Mouse (Mus musculus): ENCODE results near the gene Insc. TPM values are rescaled to one million over a fixed set of nuclear protein-coding genes. Genes with fewer than 3 reads are reported as not detected.
"Not testable (repeated sequence)": the region's sequence is repeated elsewhere in the genome, so short reads cannot be mapped to it uniquely, and the experiment has no call there.

Insc gene
- 3.4 and 4.9 TPM in 2 replicates for polyA plus RNA-seq (2015; fragmentation: Nextera tagmentation; extraction: Ambion mirVana)

DNA sequence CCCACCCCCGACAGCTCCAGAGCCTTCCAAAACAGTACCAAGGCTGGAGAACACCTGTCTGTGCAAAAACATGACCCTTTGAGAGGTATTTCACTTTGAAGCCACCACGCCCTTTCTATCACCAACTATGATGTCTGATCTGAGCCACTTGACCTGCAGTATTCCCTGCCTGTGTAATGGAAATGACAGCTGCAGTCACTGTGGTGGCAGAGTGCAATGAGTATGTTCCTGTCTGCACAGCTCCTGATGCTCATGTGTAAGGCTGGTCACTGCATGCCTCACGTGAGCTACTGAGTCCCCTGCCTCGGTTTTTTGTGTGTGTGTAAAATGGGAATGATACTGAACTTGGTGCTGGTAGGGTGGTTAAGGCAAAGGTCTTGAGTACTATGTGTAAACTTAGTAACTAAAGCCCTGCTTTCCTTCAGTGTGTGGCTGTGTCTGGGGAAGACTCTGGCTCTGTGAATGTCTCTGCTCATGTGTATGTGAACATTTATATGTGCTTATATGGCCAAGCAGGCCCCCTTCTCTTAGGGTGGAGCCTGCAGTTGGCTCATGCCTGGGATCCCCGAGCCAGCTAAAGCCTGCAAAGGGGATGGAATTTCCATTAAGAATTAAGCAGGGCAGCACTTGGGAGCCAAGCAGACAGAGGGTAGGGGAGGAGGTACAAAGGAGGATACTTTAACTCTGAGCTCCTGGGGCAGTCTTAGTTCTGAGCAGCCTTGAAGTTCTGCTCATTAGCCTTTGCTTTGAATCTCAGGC lies at the start of gene Insc:
Insc (plus strand) TSS at position 673 of the 759 bp plus-strand sequence.
- WGBS: 78% methylated on average over 5 of the region's 5 CpGs
- Histone ChIP-seq H3K27me3 (ENCODE audit: insufficient read depth, low read length) (no peaks in the 10 kb centered on the region), H3K9ac (replicated peaks; ENCODE audit: low read length) (no peak within 1 kb of the TSS), H3K27ac (ENCODE audit: low read length) (no peak within 1 kb of the TSS), H3K4me3 (ENCODE audit: low read length) (no peak within 1 kb of the TSS), H3K4me2 (replicated peaks; ENCODE audit: low read depth, low read length) (no peak within 1 kb of the TSS), H3K9me3 (ENCODE audit: low read length) (no peaks in the 10 kb centered on the region), H3K4me1 (ENCODE audit: insufficient read depth, low read length) (no peaks in the 10 kb centered on the region), H3K36me3 (ENCODE audit: insufficient read depth, low read length) (no peaks in the 10 kb centered on the region)
- ATAC-seq (ENCODE audit: low FRiP score, low TSS enrichment): no peak

DNA sequence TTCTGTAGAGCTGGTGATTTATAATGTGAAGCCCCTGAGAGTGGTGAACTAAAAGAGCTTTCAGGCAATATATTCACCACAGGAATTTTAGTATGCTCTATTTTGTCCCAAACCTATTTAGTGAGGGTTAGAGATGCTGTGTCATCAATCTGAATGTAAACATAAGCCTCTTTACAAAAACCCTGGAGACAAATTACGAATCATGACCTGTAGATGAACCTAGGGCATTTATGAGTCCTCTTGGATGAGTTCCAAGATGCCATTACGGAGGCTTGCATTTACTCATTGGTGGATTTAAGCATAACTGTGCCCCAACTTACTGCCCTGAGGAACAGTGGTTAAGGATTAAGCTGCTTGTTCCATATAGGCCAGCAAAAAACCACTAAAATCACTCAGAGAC lies 42.6 kb upstream of the Insc start:
- no peak overlapping the region for H3K4me2 ChIP-seq (replicated peaks; ENCODE audit: low read depth, low read length)
- WGBS: 34% methylated on average over 2 of the region's 2 CpGs
- no peaks in the 10 kb centered on the region for H3K9me3 ChIP-seq (ENCODE audit: low read length)
- H3K4me3 ChIP-seq (ENCODE audit: low read length): no peak overlapping the region
- no peak for ATAC-seq (ENCODE audit: low FRiP score, low TSS enrichment)
- H3K4me1 ChIP-seq (ENCODE audit: insufficient read depth, low read length): no peaks in the 10 kb centered on the region
- H3K27ac ChIP-seq (ENCODE audit: low read length): no peak overlapping the region
- no peaks in the 10 kb centered on the region for H3K36me3 ChIP-seq (ENCODE audit: insufficient read depth, low read length)
- H3K27me3 ChIP-seq (ENCODE audit: insufficient read depth, low read length): no peaks in the 10 kb centered on the region
- no peak overlapping the region for H3K9ac ChIP-seq (replicated peaks; ENCODE audit: low read length)

DNA sequence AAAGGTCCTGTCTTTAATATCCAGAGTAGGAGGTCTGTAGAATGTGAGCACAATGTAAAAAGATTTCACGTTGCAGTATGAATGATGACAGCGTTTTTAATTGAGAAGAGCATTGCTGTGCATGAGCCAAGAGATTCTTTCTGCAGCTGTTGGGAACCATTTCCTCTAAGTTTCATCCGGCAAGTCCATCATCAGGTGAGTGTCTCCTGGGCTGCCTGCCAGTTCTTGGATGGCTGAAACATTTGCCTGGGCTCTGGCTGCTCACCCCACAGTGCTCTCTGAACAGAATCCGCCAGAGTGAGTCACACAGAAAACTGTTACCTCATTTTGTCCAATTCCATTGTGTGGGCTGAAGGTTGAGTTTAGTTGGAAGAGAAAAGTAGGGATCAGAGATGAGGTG lies 36.8 kb upstream of the Insc start:
- WGBS: 76% methylated on average over 4 of the region's 4 CpGs
- Histone ChIP-seq H3K4me3 (ENCODE audit: low read length) (no peak overlapping the region), H3K36me3 (ENCODE audit: insufficient read depth, low read length) (no peaks in the 10 kb centered on the region), H3K9me3 (ENCODE audit: low read length) (no peaks in the 10 kb centered on the region), H3K27ac (ENCODE audit: low read length) (no peak overlapping the region), H3K4me2 (replicated peaks; ENCODE audit: low read depth, low read length) (no peak overlapping the region), H3K4me1 (ENCODE audit: insufficient read depth, low read length) (no peaks in the 10 kb centered on the region), H3K27me3 (ENCODE audit: insufficient read depth, low read length) (no peaks in the 10 kb centered on the region), H3K9ac (replicated peaks; ENCODE audit: low read length) (no peak overlapping the region)
- no peak for ATAC-seq (ENCODE audit: low FRiP score, low TSS enrichment)

DNA sequence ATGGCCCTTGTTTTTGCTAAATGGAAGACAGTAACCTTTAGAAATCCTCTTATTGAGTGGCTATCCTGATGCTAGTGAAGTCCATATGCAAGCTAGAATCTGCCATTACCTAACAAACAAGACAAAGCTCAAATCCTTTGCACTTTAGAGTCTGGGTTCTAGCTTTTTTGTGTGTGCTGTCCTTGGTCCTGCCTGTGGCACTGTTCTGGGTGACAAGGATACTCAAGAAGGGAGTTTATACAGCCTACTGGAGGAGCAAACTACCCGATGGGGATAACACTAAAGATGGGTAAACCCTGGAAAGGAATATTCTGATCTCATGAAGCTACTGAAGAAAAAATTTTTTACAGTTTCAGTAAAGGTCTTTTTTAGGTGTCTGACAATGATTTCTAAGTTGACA lies 36.1 kb upstream of the Insc start:
- no peaks in the 10 kb centered on the region for H3K36me3 ChIP-seq (ENCODE audit: insufficient read depth, low read length)
- no peaks in the 10 kb centered on the region for H3K9me3 ChIP-seq (ENCODE audit: low read length)
- no peaks in the 10 kb centered on the region for H3K4me1 ChIP-seq (ENCODE audit: insufficient read depth, low read length)
- H3K4me3 ChIP-seq (ENCODE audit: low read length): no peak overlapping the region
- H3K27ac ChIP-seq (ENCODE audit: low read length): no peak overlapping the region
- no peak overlapping the region for H3K9ac ChIP-seq (replicated peaks; ENCODE audit: low read length)
- no peak for ATAC-seq (ENCODE audit: low FRiP score, low TSS enrichment)
- 69% methylated on average over 1 of the region's 1 CpGs for WGBS
- no peak overlapping the region for H3K4me2 ChIP-seq (replicated peaks; ENCODE audit: low read depth, low read length)
- H3K27me3 ChIP-seq (ENCODE audit: insufficient read depth, low read length): no peaks in the 10 kb centered on the region

DNA sequence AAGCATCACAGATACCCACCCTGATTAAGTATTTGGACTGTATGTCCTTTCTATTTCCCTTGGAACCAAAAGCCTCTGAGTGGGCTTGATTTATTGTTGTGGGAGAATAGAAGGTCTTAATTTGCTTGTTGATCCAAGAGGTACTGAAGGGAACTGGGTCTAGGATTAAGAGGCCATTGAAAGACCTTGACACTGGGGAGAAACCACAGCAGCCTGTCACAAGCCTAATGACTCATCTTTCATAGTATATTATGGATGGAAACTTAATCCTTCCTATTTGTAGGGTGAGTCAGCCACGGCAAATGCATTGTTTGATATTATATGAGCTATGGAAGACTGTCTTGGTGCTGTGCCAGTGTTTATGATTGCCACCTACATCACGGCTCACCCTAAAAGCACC lies 33.1 kb upstream of the Insc start:
- Histone ChIP-seq H3K27me3 (ENCODE audit: insufficient read depth, low read length) (no peaks in the 10 kb centered on the region), H3K27ac (ENCODE audit: low read length) (no peak overlapping the region), H3K9ac (replicated peaks; ENCODE audit: low read length) (no peak overlapping the region), H3K36me3 (ENCODE audit: insufficient read depth, low read length) (no peaks in the 10 kb centered on the region), H3K9me3 (ENCODE audit: low read length) (no peaks in the 10 kb centered on the region), H3K4me1 (ENCODE audit: insufficient read depth, low read length) (no peaks in the 10 kb centered on the region), H3K4me3 (ENCODE audit: low read length) (no peak overlapping the region), H3K4me2 (replicated peaks; ENCODE audit: low read depth, low read length) (no peak overlapping the region)
- WGBS: 69% methylated on average over 2 of the region's 2 CpGs
- ATAC-seq (ENCODE audit: low FRiP score, low TSS enrichment): no peak

DNA sequence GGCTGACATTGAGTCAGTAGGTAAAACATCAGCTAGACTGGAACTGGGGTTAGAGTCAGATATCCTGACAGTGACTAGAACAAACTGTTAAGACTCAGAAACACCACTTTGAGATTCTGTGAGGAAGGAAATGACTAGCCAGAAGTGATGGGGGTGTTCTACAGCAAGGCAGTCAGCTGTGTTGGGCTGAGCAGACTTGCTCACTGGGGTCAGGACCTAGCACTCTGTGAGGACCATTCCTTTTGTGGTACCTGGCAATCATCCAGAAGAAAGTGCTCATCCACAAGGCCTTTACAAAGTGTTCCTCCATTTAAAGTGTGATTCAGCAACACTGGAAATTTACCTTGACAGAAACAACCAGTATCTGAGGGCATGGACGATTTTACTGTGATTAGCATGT lies 31.0 kb upstream of the Insc start:
- H3K4me3 ChIP-seq (ENCODE audit: low read length): no peak overlapping the region
- H3K9me3 ChIP-seq (ENCODE audit: low read length): no peaks in the 10 kb centered on the region
- H3K27me3 ChIP-seq (ENCODE audit: insufficient read depth, low read length): peaks cover 11% of the 10 kb centered on the region
- H3K9ac ChIP-seq (replicated peaks; ENCODE audit: low read length): no peak overlapping the region
- H3K36me3 ChIP-seq (ENCODE audit: insufficient read depth, low read length): no peaks in the 10 kb centered on the region
- no peak overlapping the region for H3K4me2 ChIP-seq (replicated peaks; ENCODE audit: low read depth, low read length)
- H3K27ac ChIP-seq (ENCODE audit: low read length): no peak overlapping the region
- 65% methylated on average over 1 of the region's 1 CpGs for WGBS
- no peaks in the 10 kb centered on the region for H3K4me1 ChIP-seq (ENCODE audit: insufficient read depth, low read length)
- ATAC-seq (ENCODE audit: low FRiP score, low TSS enrichment): no peak

DNA sequence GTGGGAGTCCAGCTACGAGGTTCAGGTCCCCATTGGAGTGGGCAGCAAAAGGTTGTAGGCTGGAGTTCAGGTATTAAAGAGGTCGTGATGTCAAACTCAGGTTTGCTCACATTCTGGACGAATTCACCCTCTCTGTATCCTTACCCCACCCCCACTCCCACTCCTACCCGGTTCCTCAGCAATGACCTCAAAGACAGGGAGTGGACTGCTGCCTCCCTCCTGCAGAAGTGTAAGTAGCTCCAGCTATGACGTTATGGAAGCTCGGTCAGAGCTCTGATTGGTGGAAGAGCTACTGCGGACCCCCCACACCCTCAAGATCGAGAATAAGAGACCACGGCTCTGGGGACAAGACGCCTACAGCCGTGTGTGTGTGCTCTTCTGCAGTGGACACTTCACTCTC lies 25.2 kb upstream of the Insc start, which contains the start of gene Calcb:
Calcb (plus strand) TSS at position 344 of the 400 bp plus-strand sequence.
- H3K4me1 ChIP-seq (ENCODE audit: insufficient read depth, low read length): peaks cover 9% of the 10 kb centered on the region; the same call in 1 of the 2 replicates
- H3K4me2 ChIP-seq (replicated peaks; ENCODE audit: low read depth, low read length): peak within 1 kb of the TSS; percentile 38
- H3K9me3 ChIP-seq (ENCODE audit: low read length): no peaks in the 10 kb centered on the region
- H3K36me3 ChIP-seq (ENCODE audit: insufficient read depth, low read length): no peaks in the 10 kb centered on the region
- peaks cover 40% of the 10 kb centered on the region for H3K27me3 ChIP-seq (ENCODE audit: insufficient read depth, low read length)
- 6% methylated on average over 11 of the region's 11 CpGs for WGBS
- H3K27ac ChIP-seq (ENCODE audit: low read length): no peak within 1 kb of the TSS
- 0 out of 2 replicates have a peak, but pooled peaks have one; percentile 39 for ATAC-seq (ENCODE audit: low FRiP score, low TSS enrichment)
- H3K9ac ChIP-seq (replicated peaks; ENCODE audit: low read length): no peak within 1 kb of the TSS
- peak within 1 kb of the TSS; percentile 25 for H3K4me3 ChIP-seq (ENCODE audit: low read length)

DNA sequence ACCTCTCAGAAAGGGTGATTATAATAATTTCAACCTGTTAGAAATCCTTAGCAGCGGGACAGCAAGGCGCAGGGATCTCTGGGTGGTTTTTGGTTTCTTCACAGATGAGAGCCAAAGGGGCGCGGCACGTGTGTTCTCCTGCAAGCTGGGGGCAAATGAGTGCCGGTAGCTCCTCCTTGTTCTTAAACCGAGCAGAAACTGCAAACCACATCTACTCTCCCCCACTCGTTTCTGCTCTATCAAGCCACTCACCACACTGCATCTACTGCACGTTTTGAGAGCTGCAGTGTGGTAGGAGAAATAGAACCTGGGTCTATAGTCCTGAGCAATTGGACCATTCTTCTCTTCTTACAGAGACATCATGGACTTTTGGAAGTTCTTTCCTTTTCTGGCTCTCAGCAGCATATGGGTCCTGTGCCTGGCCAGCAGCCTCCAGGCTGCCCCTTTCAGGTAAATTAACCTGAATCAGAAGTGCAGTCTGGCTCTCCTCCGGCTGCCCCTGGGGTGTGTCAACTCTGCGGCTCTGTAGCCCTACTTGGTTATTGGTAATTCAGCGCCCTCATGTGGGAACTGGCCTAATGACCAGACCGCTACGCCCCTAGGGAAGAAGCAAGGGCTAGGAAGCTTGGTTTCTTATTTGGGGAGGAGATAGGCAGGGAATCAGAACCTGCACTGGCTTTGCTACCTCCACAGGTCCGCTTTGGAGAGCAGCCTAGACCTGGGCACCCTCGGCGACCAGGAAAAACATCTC lies 23.9 kb upstream of the Insc start:
- Histone ChIP-seq H3K4me1 (ENCODE audit: insufficient read depth, low read length) (peaks cover 9% of the 10 kb centered on the region; the same call in 1 of the 2 replicates), H3K27ac (ENCODE audit: low read length) (no peak overlapping the region), H3K4me2 (replicated peaks; ENCODE audit: low read depth, low read length) (peak overlapping the region; percentile 38), H3K4me3 (ENCODE audit: low read length) (peak overlapping the region; percentile 25), H3K27me3 (ENCODE audit: insufficient read depth, low read length) (peaks cover 40% of the 10 kb centered on the region), H3K36me3 (ENCODE audit: insufficient read depth, low read length) (no peaks in the 10 kb centered on the region), H3K9ac (replicated peaks; ENCODE audit: low read length) (no peak overlapping the region), H3K9me3 (ENCODE audit: low read length) (no peaks in the 10 kb centered on the region)
- peak; percentile 79; the same call in 1 of the 2 replicates for ATAC-seq (ENCODE audit: low FRiP score, low TSS enrichment)
- WGBS: 3% methylated on average over 17 of the region's 17 CpGs

DNA sequence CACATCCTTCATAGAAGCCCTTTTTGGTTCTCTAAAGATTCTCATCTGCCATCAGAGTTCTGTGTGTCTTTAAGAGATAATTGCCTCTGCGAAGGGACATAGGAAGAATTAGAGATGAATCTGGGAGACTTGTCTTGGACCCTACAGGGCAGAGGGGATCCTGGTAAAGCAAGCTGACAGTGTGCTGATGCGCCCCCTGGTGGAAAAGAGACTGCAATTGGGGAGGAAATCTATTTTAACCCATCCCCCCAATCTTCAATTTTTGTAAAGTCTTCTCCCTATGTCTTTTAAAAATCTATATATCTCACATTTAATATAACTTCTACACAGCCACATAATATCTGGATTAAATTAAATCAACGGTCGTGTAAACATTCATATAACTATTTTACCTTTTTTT lies 13.8 kb upstream of the Insc start:
- H3K27me3 ChIP-seq (ENCODE audit: insufficient read depth, low read length); H3K9me3 ChIP-seq (ENCODE audit: low read length); H3K27ac ChIP-seq (ENCODE audit: low read length); ATAC-seq (ENCODE audit: low FRiP score, low TSS enrichment); H3K4me2 ChIP-seq (replicated peaks; ENCODE audit: low read depth, low read length); H3K36me3 ChIP-seq (ENCODE audit: insufficient read depth, low read length); H3K9ac ChIP-seq (replicated peaks; ENCODE audit: low read length); H3K4me1 ChIP-seq (ENCODE audit: insufficient read depth, low read length); H3K4me3 ChIP-seq (ENCODE audit: low read length): not testable (repeated sequence)
- WGBS: 66% methylated on average over 4 of the region's 4 CpGs

DNA sequence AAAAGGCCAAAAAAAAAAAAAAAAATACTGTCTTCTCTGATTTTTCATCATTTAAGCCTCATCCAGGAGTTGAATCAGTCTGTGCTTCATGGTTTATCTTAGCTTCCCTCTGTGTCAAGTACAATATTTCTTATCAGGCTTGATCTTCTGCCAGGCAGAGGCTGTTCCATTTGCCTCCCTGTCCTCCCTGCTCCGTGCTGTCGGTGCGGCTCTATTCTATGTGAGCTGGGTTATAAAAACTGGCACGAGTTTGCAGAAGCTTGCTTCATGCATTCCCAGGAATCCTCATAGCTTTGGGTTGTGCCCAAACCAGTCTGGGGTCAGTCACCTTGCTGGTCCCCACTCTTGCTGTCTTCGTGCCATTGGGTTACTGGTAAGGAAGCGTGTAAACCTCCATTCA lies 12.3 kb upstream of the Insc start:
- Histone ChIP-seq H3K36me3 (ENCODE audit: insufficient read depth, low read length) (no peaks in the 10 kb centered on the region), H3K9ac (replicated peaks; ENCODE audit: low read length) (no peak overlapping the region), H3K4me2 (replicated peaks; ENCODE audit: low read depth, low read length) (no peak overlapping the region), H3K4me1 (ENCODE audit: insufficient read depth, low read length) (no peaks in the 10 kb centered on the region), H3K27me3 (ENCODE audit: insufficient read depth, low read length) (no peaks in the 10 kb centered on the region), H3K9me3 (ENCODE audit: low read length) (no peaks in the 10 kb centered on the region), H3K27ac (ENCODE audit: low read length) (no peak overlapping the region), H3K4me3 (ENCODE audit: low read length) (no peak overlapping the region)
- no peak for ATAC-seq (ENCODE audit: low FRiP score, low TSS enrichment)
- 76% methylated on average over 6 of the region's 6 CpGs for WGBS

Measured in kidney, embryonic 16.5 days (tissue).